9 mouse cellular contexts compared by ENCODE assay signal in genomic region chr12:8379795-8380521, GRCm38 (mm10).
DNase-seq lines count a peak whose midpoint lies in the region; ATAC-seq and TF ChIP-seq lines count a peak whose summit lies in the region.
"Had no signal": no experiment of that assay in that cellular context is flagged by ENCODE, and none has a peak within 500 bp of the region (broad histone marks: within the 10 kb centered on the region; RNA-seq: fewer than 3 reads in every experiment).

No protein-coding gene starts in this region.

- H3K4me2 ChIP-seq in embryonic facial prominence, embryonic 13.5 days = no peak overlapping the region
- H3K4me2 ChIP-seq in embryonic facial prominence, embryonic 15.5 days (replicated peaks) = no peak overlapping the region
- H3K4me2 ChIP-seq in hindbrain, embryonic 13.5 days = no peak overlapping the region
- H3K4me2 ChIP-seq: midbrain, embryonic 12.5 days had no signal

- 55% methylated on average over 8 of the region's 8 CpGs for WGBS in embryonic facial prominence, embryonic 13.5 days
- 68% methylated on average over 8 of the region's 8 CpGs for WGBS in embryonic facial prominence, embryonic 10.5 days
- WGBS in embryonic facial prominence, embryonic 15.5 days = 44% methylated on average over 8 of the region's 8 CpGs
- WGBS in lung, adult 2 months = 30% methylated on average over 8 of the region's 8 CpGs
- 73% methylated on average over 8 of the region's 8 CpGs for WGBS in hindbrain, embryonic 13.5 days

- TF ChIP-seq CTCF in lung, adult 2 months (IDR thresholded peaks at IDR 0.05; ENCODE audit: insufficient read depth, low read length) = no peak

- no peak for DNase-seq in embryonic facial prominence, embryonic 10.5 days (ENCODE audit: low spot score)
- DNase-seq in heart, postnatal 4 days = peak; percentile 88
- DNase-seq in lung, adult 2 months = peak; percentile 80
- DNase-seq in frontal cortex, postnatal 36 days (ENCODE audit: low spot score in 2 of 2) = no peak
- DNase-seq in spleen, adult 18-20 months = no peak

- H3K4me1 ChIP-seq in embryonic facial prominence, embryonic 13.5 days = peaks cover 21% of the 10 kb centered on the region
- H3K4me1 ChIP-seq in embryonic facial prominence, embryonic 10.5 days = peaks cover 29% of the 10 kb centered on the region
- peaks cover 21% of the 10 kb centered on the region for H3K4me1 ChIP-seq in embryonic facial prominence, embryonic 15.5 days
- H3K4me1 ChIP-seq in lung, adult 2 months (ENCODE audit: control insufficient read depth, insufficient read depth, low read length) = peaks cover 3% of the 10 kb centered on the region
- peaks cover 5% of the 10 kb centered on the region; the same call in 1 of the 2 replicates for H3K4me1 ChIP-seq in hindbrain, embryonic 13.5 days (replicated peaks)
- H3K4me1 ChIP-seq: midbrain, embryonic 12.5 days had no signal

- H3K27ac ChIP-seq in embryonic facial prominence, embryonic 13.5 days = no peak overlapping the region
- no peak overlapping the region; the same call in 1 of the 2 replicates for H3K27ac ChIP-seq in embryonic facial prominence, embryonic 10.5 days (replicated peaks)
- no peak overlapping the region for H3K27ac ChIP-seq in embryonic facial prominence, embryonic 15.5 days (replicated peaks)
- no peak overlapping the region for H3K27ac ChIP-seq in hindbrain, embryonic 13.5 days
- H3K27ac ChIP-seq: midbrain, embryonic 12.5 days had no signal

- no peak overlapping the region for H3K9ac ChIP-seq in embryonic facial prominence, embryonic 13.5 days
- no peak overlapping the region for H3K9ac ChIP-seq in embryonic facial prominence, embryonic 15.5 days
- no peak overlapping the region for H3K9ac ChIP-seq in hindbrain, embryonic 13.5 days
- H3K9ac ChIP-seq: midbrain, embryonic 12.5 days had no signal

- no peak overlapping the region for H3K4me3 ChIP-seq in embryonic facial prominence, embryonic 13.5 days
- H3K4me3 ChIP-seq in embryonic facial prominence, embryonic 10.5 days = no peak overlapping the region
- H3K4me3 ChIP-seq in embryonic facial prominence, embryonic 15.5 days (replicated peaks) = no peak overlapping the region
- H3K4me3 ChIP-seq in lung, adult 2 months (replicated peaks; ENCODE audit: extremely low read depth, low read depth, low read length) = no peak overlapping the region
- no peak overlapping the region for H3K4me3 ChIP-seq in hindbrain, embryonic 13.5 days
- H3K4me3 ChIP-seq: midbrain, embryonic 12.5 days had no signal

- no peak for TF ChIP-seq POLR2A in lung, adult 2 months (IDR thresholded peaks at IDR 0.05; ENCODE audit: borderline replicate concordance, extremely low read depth, low read depth, low read length)

- no peaks in the 10 kb centered on the region for H3K9me3 ChIP-seq in embryonic facial prominence, embryonic 13.5 days
- no peaks in the 10 kb centered on the region for H3K9me3 ChIP-seq in embryonic facial prominence, embryonic 10.5 days
- no peaks in the 10 kb centered on the region for H3K9me3 ChIP-seq in embryonic facial prominence, embryonic 15.5 days (replicated peaks)
- no peaks in the 10 kb centered on the region for H3K9me3 ChIP-seq in hindbrain, embryonic 13.5 days
- H3K9me3 ChIP-seq: midbrain, embryonic 12.5 days had no signal

- ATAC-seq in embryonic facial prominence, embryonic 13.5 days (ENCODE audit: insufficient number of reproducible peaks, insufficient read depth, low FRiP score, low TSS enrichment, low read depth) = peak; percentile 50; the same call in 1 of the 2 replicates
- 0 out of 2 replicates have a peak, but pooled peaks have one; percentile 34 for ATAC-seq in embryonic facial prominence, embryonic 15.5 days (ENCODE audit: insufficient number of reproducible peaks, low FRiP score, low TSS enrichment, low read depth)
- no peak for ATAC-seq in hindbrain, embryonic 13.5 days (ENCODE audit: low FRiP score)

- H3K27me3 ChIP-seq in embryonic facial prominence, embryonic 13.5 days = no peaks in the 10 kb centered on the region
- H3K27me3 ChIP-seq in embryonic facial prominence, embryonic 10.5 days (replicated peaks; ENCODE audit: low read depth, poor library complexity, severe bottlenecking) = no peaks in the 10 kb centered on the region
- H3K27me3 ChIP-seq in embryonic facial prominence, embryonic 15.5 days = no peaks in the 10 kb centered on the region
- H3K27me3 ChIP-seq in hindbrain, embryonic 13.5 days = no peaks in the 10 kb centered on the region
- H3K27me3 ChIP-seq: midbrain, embryonic 12.5 days had no signal

- no peaks in the 10 kb centered on the region for H3K36me3 ChIP-seq in embryonic facial prominence, embryonic 13.5 days
- no peaks in the 10 kb centered on the region for H3K36me3 ChIP-seq in embryonic facial prominence, embryonic 10.5 days (replicated peaks)
- no peaks in the 10 kb centered on the region for H3K36me3 ChIP-seq in embryonic facial prominence, embryonic 15.5 days
- H3K36me3 ChIP-seq in hindbrain, embryonic 13.5 days = no peaks in the 10 kb centered on the region
- H3K36me3 ChIP-seq: midbrain, embryonic 12.5 days had no signal

Comparison
In these comparisons a context has a peak if more than half of its experiments do, and no peak if none do; other contexts are left out.
1. DNase-seq: peak in heart, postnatal 4 days (single experiment) and lung, adult 2 months (single experiment); none in embryonic facial prominence, embryonic 10.5 days (single experiment), frontal cortex, postnatal 36 days (0 of 2) and spleen, adult 18-20 months (0 of 2).